Mouse (Mus musculus) cerebellum, adult 18-20 months (tissue): ENCODE measurements around the gene Caskin1.
A peak's percentile ranks its signal among the peaks of the same experiment; 100 is the strongest.

Experiments
- DNase-seq, 2 experiments: peaks; one replicate each; pipeline ENCODE4 v3.0.0; 2021

Caskin1 gene

GRCm38 (mm10) chr17:24472512-24472911 is 15.9 kb upstream of the Caskin1 start:
- peak; percentile 72 to 78 for DNase-seq

- no peak for DNase-seq
Observed at GRCm38 (mm10) chr17:24473612-24474275, 14.7 kb upstream of the Caskin1 start, which contains the start of gene Bricd5. Gene Bricd5, plus strand, starts transcription at chr17:24473884.

GRCm38 (mm10) chr17:24474557-24474956 is 13.8 kb upstream of the Caskin1 start:
- DNase-seq: peak in 1 of 2 experiments; percentile 24

- DNase-seq: no peak
Observed at GRCm38 (mm10) chr17:24475586-24475985, 12.8 kb upstream of the Caskin1 start.

- DNase-seq: no peak
Observed at GRCm38 (mm10) chr17:24476022-24476776, 12.2 kb upstream of the Caskin1 start.

GRCm38 (mm10) chr17:24477053-24477984 is 11.1 kb upstream of the Caskin1 start:
- no peak for DNase-seq

- DNase-seq: peak in 1 of 2 experiments; percentile 52
Observed at GRCm38 (mm10) chr17:24477985-24478600, 10.3 kb upstream of the Caskin1 start.

GRCm38 (mm10) chr17:24478663-24479380 is 9.6 kb upstream of the Caskin1 start, which contains the start of gene Mlst8:
Gene Mlst8, minus strand, starts transcription at chr17:24479078.
- DNase-seq: peak; percentile 97 to 99

GRCm38 (mm10) chr17:24479431-24479830 is 9.0 kb upstream of the Caskin1 start:
- no peak for DNase-seq

- no peak for DNase-seq
Observed at GRCm38 (mm10) chr17:24480201-24480826, 8.1 kb upstream of the Caskin1 start.

- no peak for DNase-seq
Observed at GRCm38 (mm10) chr17:24481027-24481815, 7.2 kb upstream of the Caskin1 start.

- no peak for DNase-seq
Observed at GRCm38 (mm10) chr17:24483495-24483894, 4.9 kb upstream of the Caskin1 start.

GRCm38 (mm10) chr17:24485090-24485860 is 3.1 kb upstream of the Caskin1 start:
- no peak for DNase-seq

GRCm38 (mm10) chr17:24488662-24489264 is 362 bp downstream of the Caskin1 start:
- DNase-seq: peak; percentile 50 to 71

- DNase-seq: no peak
Observed at GRCm38 (mm10) chr17:24489265-24490030, 1.0 kb downstream of the Caskin1 start.

GRCm38 (mm10) chr17:24490399-24490798 is 2.0 kb downstream of the Caskin1 start:
- no peak for DNase-seq

- DNase-seq: peak; percentile 66 to 69
Observed at GRCm38 (mm10) chr17:24494627-24495335, 6.4 kb downstream of the Caskin1 start.

- DNase-seq: no peak
Observed at GRCm38 (mm10) chr17:24495443-24495842, 7.0 kb downstream of the Caskin1 start.
